Mouse (Mus musculus): ENCODE results near the gene C1d. TPM values are rescaled to one million over a fixed set of nuclear protein-coding genes. Genes with fewer than 3 reads are reported as not detected.
"Not testable (repeated sequence)": the region's sequence is repeated elsewhere in the genome, so short reads cannot be mapped to it uniquely, and the experiment has no call there.

C1d gene
- polyA plus RNA-seq (2015; fragmentation: Nextera tagmentation; extraction: Ambion mirVana), result 129 and 131 TPM in 2 replicates

DNA sequence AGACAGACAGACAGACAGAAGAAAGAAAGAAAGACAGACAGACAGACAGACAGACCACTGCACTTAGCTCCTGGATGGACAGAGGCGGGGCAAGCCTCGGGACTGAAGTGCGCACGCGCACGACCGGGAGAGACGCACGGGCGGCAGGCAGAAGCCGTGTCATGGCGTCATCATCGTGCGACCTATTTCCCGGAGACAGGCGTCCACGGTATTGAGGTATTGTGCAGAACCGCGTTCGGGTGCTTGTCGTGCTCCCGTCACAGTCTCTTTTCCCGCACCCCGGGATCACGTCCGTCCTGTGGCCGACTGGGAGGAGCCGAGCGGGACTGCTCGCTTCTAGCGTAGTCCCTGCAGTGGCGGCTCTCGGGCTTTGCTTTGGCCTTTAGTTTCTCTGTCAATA is at the start of gene C1d:
Gene C1d (plus strand): TSS at position 137 of the 400 bp plus-strand sequence.
- Histone ChIP-seq H3K9me3 (no peaks in the 10 kb centered on the region), H3K27me3 (no peaks in the 10 kb centered on the region), H3K4me3 (peak within 1 kb of the TSS; percentile 71), H3K36me3 (no peaks in the 10 kb centered on the region), H3K27ac (peak within 1 kb of the TSS; percentile 92), H3K9ac (peak within 1 kb of the TSS; percentile 83), H3K4me2 (peak within 1 kb of the TSS; percentile 63), H3K4me1 (replicated peaks) (peaks cover 17% of the 10 kb centered on the region)
- under 1% methylated on average over 33 of the region's 33 CpGs for WGBS
- peak; percentile 94 for ATAC-seq (ENCODE audit: low FRiP score)

DNA sequence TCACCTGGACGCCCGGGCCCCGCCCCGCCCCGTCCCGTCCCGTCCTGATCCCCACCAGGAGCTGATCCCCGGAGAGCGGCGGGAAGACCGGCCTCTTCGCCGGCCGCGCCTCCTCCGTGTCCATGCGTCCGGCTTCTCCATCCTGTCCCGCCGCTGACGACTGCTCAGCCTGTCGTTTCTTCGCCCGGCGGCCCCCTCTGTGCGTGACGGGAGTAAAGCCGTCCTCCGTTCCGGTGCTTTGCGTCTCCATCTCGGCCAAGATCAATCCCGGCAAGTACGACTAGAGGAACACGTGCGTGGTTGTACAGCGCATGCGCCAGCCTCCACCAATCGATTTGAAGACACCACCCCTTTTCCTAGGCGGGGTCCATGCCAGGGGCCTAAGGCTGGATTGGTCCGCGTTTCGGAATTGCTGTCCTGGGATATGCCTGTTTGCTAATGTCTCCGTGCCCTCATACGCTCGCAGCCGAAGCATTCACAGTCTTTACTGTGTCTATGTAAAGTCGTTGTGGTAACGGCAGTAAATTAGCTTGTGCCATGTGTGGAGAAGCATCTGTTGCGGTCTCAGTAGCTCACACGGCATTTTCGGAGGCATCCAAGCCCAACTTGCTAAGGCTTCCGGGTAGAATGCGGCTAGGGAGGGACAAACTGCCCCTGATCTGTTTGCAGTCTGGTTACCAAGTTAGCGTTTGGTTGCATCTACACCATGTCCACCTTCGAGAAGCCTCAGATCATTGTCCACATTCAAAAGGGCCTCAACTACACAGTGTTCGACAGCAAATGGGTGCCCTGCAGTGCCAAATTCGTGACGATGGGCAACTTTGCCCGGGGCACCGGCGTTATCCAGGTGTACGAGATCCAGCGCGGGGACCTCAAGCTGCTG is 45.9 kb upstream of the C1d start, which contains the start of gene Pno1:
Gene Pno1 (minus strand): TSS at position 311 of the 883 bp plus-strand sequence.
- H3K36me3 ChIP-seq, result peaks cover 22% of the 10 kb centered on the region
- peak within 1 kb of the TSS; percentile 82 for H3K27ac ChIP-seq
- H3K27me3 ChIP-seq, result no peaks in the 10 kb centered on the region
- ATAC-seq (ENCODE audit: low FRiP score), result peak; percentile 99
- H3K4me2 ChIP-seq, result peak within 1 kb of the TSS; percentile 68
- H3K9ac ChIP-seq, result peak within 1 kb of the TSS; percentile 85
- peaks cover 20% of the 10 kb centered on the region for H3K4me1 ChIP-seq (replicated peaks)
- peak within 1 kb of the TSS; percentile 91 for H3K4me3 ChIP-seq
- H3K9me3 ChIP-seq, result no peaks in the 10 kb centered on the region
- under 1% methylated on average over 65 of the region's 65 CpGs for WGBS

DNA sequence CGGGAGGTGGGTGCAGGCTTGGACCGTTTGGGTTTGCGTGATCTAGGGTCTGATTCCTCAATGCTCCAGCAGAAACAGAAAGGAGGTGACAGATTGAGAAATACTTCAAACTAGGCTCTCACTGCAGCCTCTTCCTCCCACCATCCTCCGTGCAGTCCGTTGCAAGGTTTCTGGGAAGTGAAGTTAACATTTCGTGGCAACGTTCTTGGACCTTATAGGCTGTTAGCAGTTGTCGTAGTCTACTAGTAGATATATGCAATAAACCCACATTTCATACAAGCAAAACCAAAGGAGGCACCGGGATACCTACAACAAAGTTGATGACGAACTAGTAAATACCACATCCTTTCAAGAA is 45.3 kb upstream of the C1d start:
- H3K36me3 ChIP-seq, result peaks cover 17% of the 10 kb centered on the region
- H3K27me3 ChIP-seq, result no peaks in the 10 kb centered on the region
- H3K4me3 ChIP-seq, result peak overlapping the region; percentile 91
- peak overlapping the region; percentile 82 for H3K27ac ChIP-seq
- H3K9ac ChIP-seq, result peak overlapping the region; percentile 85
- H3K4me1 ChIP-seq (replicated peaks), result peaks cover 20% of the 10 kb centered on the region
- under 1% methylated on average over 10 of the region's 10 CpGs for WGBS
- no peak for ATAC-seq (ENCODE audit: low FRiP score)
- no peaks in the 10 kb centered on the region for H3K9me3 ChIP-seq
- H3K4me2 ChIP-seq, result peak overlapping the region; percentile 67

- no peak for ATAC-seq (ENCODE audit: low FRiP score)
- H3K27ac ChIP-seq, result no peak overlapping the region
- H3K9ac ChIP-seq, result peak overlapping the region; percentile 36; the same call in 1 of the 2 replicates
- peak overlapping the region; percentile 67 for H3K4me2 ChIP-seq
- H3K36me3 ChIP-seq, result peaks cover 12% of the 10 kb centered on the region
- WGBS, result 86% methylated on average over 5 of the region's 5 CpGs
- H3K4me3 ChIP-seq, result peak overlapping the region; percentile 91; the same call in 1 of the 2 replicates
- peaks cover 20% of the 10 kb centered on the region for H3K4me1 ChIP-seq (replicated peaks)
- H3K27me3 ChIP-seq, result no peaks in the 10 kb centered on the region
- no peaks in the 10 kb centered on the region for H3K9me3 ChIP-seq
These were observed 44.4 kb upstream of the C1d start for GRCm38 (mm10) chr11:17212903-17213509.

GRCm38 (mm10) chr11:17215475-17215874 is 41.9 kb upstream of the C1d start:
- WGBS, result 91% methylated on average over 3 of the region's 3 CpGs
- no peak overlapping the region for H3K9ac ChIP-seq
- H3K27me3 ChIP-seq, result no peaks in the 10 kb centered on the region
- H3K4me3 ChIP-seq, result no peak overlapping the region
- ATAC-seq (ENCODE audit: low FRiP score), result no peak
- no peaks in the 10 kb centered on the region; the same call in 1 of the 2 replicates for H3K36me3 ChIP-seq
- no peaks in the 10 kb centered on the region for H3K9me3 ChIP-seq
- H3K4me1 ChIP-seq (replicated peaks), result peaks cover 16% of the 10 kb centered on the region
- no peak overlapping the region for H3K4me2 ChIP-seq
- H3K27ac ChIP-seq, result no peak overlapping the region

DNA sequence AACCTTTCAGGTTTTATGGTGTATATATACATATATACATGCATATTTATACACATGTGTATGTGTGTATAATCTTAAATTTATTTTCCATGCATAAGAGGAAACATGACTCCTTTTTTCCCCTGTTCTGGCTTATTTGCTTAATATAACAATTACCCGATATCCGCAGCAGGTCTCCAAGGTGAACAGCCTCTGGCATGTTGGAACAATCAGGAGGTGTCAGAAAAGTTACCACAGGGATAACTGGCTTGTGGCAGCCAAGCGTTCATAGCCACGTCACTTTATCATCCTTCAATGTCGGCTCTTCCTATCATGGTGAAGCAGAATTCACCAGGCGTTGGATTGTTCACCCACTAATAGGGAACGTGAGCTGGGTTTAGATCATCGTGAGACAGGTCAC is 36.3 kb upstream of the C1d start:
- Histone ChIP-seq H3K9ac (no peak overlapping the region), H3K4me3 (no peak overlapping the region), H3K9me3 (no peaks in the 10 kb centered on the region), H3K36me3 (peaks cover 31% of the 10 kb centered on the region), H3K4me1 (replicated peaks) (no peaks in the 10 kb centered on the region), H3K27me3 (no peaks in the 10 kb centered on the region), H3K27ac (no peak overlapping the region), H3K4me2 (no peak overlapping the region)
- WGBS, result 94% methylated on average over 8 of the region's 8 CpGs
- ATAC-seq (ENCODE audit: low FRiP score), result no peak

- H3K36me3 ChIP-seq, result peaks cover 44% of the 10 kb centered on the region
- no peak overlapping the region for H3K4me2 ChIP-seq
- 86% methylated on average over 5 of the region's 5 CpGs for WGBS
These were observed 24.6 kb upstream of the C1d start for GRCm38 (mm10) chr11:17232792-17233191.

DNA sequence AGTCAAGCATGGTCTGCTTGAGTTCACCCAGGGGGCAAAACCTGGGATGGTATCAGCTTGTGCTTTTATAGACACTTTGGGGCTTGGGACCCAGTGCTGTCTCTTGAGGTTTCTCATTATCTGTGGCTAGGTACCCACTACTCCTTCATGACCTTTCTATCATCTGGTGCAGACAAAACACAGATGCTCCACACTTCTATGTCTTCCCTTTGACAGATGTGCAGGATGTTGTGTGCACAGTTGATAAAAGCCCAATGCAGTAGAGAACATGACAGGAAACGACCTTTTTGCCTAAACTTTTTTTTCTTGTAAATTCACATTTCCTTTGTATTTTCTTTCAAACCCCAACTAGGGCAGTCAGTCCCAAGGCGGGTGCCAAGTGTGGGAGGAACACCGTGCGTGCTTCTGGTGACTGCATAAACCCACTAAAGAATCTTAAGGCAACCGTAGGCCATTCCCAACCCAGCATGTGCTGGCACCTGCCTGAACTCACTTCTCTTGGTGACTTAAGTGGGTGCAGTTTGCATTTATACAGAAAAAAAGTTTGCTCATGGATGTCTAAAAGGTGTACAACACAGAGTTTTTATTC is 20.8 kb upstream of the C1d start:
- Histone ChIP-seq H3K27me3 (no peaks in the 10 kb centered on the region), H3K9me3 (no peaks in the 10 kb centered on the region), H3K4me3 (no peak overlapping the region), H3K9ac (no peak overlapping the region), H3K27ac (no peak overlapping the region), H3K36me3 (peaks cover 30% of the 10 kb centered on the region), H3K4me2 (no peak overlapping the region), H3K4me1 (replicated peaks) (no peaks in the 10 kb centered on the region)
- 87% methylated on average over 5 of the region's 5 CpGs for WGBS
- ATAC-seq (ENCODE audit: low FRiP score), result no peak

More at GRCm38 (mm10) chr11:17232792-17233191, 24.6 kb upstream of the C1d start:
- H3K27me3 ChIP-seq, result no peaks in the 10 kb centered on the region
- H3K27ac ChIP-seq, result no peak overlapping the region
- no peaks in the 10 kb centered on the region for H3K9me3 ChIP-seq
- H3K4me3 ChIP-seq, result no peak overlapping the region
- H3K4me1 ChIP-seq (replicated peaks), result no peaks in the 10 kb centered on the region
- ATAC-seq (ENCODE audit: low FRiP score), result no peak
- no peak overlapping the region for H3K9ac ChIP-seq

GRCm38 (mm10) chr11:17238598-17238997 is 18.8 kb upstream of the C1d start:
- not testable (repeated sequence) for H3K4me3 ChIP-seq; ATAC-seq (ENCODE audit: low FRiP score); H3K4me2 ChIP-seq; H3K4me1 ChIP-seq (replicated peaks); H3K27me3 ChIP-seq; H3K9me3 ChIP-seq; H3K27ac ChIP-seq; H3K9ac ChIP-seq
- WGBS, result 93% methylated on average over 5 of the region's 5 CpGs
- peaks cover 20% of the 10 kb centered on the region for H3K36me3 ChIP-seq

DNA sequence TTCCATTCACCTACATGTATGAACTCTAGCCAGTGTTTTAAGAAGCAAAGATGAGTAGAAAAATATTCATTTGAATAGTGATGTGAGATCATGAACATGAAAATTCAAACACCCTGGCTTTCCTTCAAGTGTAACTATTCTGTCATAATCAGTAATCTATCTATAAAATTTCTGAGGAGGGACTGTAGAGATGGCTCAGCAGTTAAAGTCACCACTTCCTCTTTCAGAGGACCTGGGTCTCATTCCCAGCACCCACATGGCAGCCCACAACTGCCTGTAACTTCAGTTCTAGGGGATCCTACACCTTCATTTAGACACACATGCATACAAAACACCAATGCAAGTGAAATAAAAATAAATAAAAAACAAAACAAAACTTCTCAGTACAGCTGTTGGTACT is 8.7 kb upstream of the C1d start:
- H3K9ac ChIP-seq, result no peak overlapping the region
- H3K36me3 ChIP-seq, result no peaks in the 10 kb centered on the region
- no peaks in the 10 kb centered on the region for H3K27me3 ChIP-seq
- no peak overlapping the region for H3K4me3 ChIP-seq
- no peak overlapping the region for H3K27ac ChIP-seq
- no peaks in the 10 kb centered on the region for H3K4me1 ChIP-seq (replicated peaks)
- H3K9me3 ChIP-seq, result no peaks in the 10 kb centered on the region
- ATAC-seq (ENCODE audit: low FRiP score), result no peak
- no peak overlapping the region for H3K4me2 ChIP-seq

DNA sequence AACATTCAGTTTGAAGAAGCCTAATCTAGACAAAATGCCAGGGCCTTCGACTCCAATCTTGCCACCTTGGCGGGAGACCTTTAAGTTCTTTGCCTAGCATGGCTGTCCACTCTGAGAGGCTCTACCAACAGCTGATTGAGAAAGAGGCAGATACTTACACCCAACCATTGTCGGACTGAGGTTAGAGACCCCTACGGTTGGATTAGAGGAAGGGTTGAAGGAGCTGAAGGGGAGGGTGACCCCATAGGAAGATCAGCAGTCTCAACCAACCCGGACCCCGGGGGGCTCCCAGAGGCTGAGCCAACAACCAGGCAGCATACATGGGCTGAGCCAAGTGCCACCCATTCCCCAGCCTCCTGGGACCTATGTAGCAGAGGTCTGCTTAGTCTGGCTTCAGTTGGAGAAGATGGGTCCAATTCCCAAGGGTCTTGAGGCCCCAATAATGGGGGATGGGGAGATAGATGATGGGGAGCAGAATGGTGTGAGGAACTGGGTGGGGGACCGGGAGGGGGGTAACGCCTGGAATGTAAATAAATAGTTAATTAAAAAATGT is 490 bp upstream of the C1d start:
- ATAC-seq (ENCODE audit: low FRiP score), result peak; percentile 82
- Histone ChIP-seq H3K4me2 (peak overlapping the region; percentile 63), H3K4me1 (replicated peaks) (peaks cover 17% of the 10 kb centered on the region), H3K27me3 (no peaks in the 10 kb centered on the region), H3K4me3 (peak overlapping the region; percentile 71), H3K36me3 (no peaks in the 10 kb centered on the region), H3K9ac (peak overlapping the region; percentile 83), H3K27ac (peak overlapping the region; percentile 92; the same call in 1 of the 2 replicates), H3K9me3 (no peaks in the 10 kb centered on the region)
- 63% methylated on average over 8 of the region's 8 CpGs for WGBS

GRCm38 (mm10) chr11:17257861-17258260 is 482 bp downstream of the C1d start:
- Histone ChIP-seq H3K9me3 (no peaks in the 10 kb centered on the region), H3K27me3 (no peaks in the 10 kb centered on the region), H3K4me1 (replicated peaks) (peaks cover 17% of the 10 kb centered on the region), H3K27ac (peak overlapping the region; percentile 92), H3K36me3 (no peaks in the 10 kb centered on the region), H3K9ac (peak overlapping the region; percentile 83), H3K4me3 (peak overlapping the region; percentile 71), H3K4me2 (peak overlapping the region; percentile 63)
- ATAC-seq (ENCODE audit: low FRiP score), result peak; percentile 21; the same call in 1 of the 2 replicates
- WGBS, result 1% methylated on average over 17 of the region's 17 CpGs

Data from hindbrain, embryonic 13.5 days (tissue).